Mouse (Mus musculus): ENCODE results near the gene Arhgap9.

The Arhgap9 gene

GRCm38 (mm10) chr10:127321621-127322020, at the start of gene Arhgap9:
Gene Arhgap9, plus strand, starts transcription at chr10:127321964.
- no peak for DNase-seq (ENCODE audit: low read depth, low spot score)

- DNase-seq (ENCODE audit: low read depth, low spot score): no peak
These were observed 49.4 kb upstream of the Arhgap9 start for GRCm38 (mm10) chr10:127272371-127272770.

DNA sequence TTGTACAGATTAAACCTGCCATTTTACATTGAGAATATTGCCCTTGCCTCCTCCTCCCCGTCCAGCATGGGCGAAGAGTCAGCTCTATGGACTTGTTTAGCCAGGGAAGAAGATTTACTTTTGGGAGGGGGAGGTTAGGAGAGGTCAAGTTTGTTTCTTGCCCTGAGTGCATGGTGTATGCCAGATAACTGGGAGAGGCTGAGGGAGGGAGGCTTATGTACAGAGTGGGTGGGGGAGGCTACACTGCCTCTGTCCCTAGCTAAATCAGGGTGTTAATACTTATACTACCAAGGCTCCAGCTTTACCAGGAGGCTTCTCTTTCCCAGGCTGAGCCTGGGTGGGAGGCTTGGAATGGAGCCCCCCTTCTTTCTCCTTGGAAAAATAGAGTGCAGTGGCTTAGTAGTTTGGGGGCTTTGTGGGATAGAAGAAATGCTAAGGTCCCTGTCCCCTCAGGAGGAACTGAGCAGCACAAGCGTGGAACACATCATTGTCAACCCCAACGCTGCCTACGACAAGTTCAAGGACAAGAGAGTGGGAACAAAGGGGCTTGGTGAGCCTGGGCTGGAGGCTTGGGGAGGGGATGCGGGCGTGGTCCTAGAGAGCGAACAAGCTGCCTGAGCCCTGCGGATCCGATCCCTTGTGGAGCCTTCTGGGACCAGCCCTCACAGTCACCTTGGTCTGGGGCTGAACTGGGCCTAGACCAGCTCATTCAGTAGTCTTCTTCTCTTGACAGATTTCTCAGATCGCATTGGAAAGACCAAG, 47.3 kb upstream of the Arhgap9 start:
- DNase-seq (ENCODE audit: low read depth, low spot score): no peak

DNA sequence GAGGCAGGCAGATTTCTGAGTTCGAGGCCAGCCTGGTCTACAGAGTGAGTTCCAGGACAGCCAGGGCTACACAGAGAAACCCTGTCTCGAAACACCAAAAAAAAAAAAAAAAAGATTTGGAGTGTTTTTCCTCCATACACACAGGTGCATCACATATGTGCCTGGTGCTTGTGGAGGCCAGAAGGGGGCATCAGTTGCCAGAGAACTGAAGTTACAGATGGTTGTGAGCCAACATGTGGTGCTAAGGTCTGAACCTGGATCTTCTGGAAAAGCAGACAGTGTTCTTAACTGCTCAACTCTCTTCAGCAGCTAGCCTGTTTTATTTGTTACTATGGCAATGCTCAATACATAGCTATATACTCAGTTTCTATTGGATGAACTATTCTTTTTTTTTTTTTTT, 42.0 kb upstream of the Arhgap9 start:
- no peak for DNase-seq (ENCODE audit: low read depth, low spot score)

DNA sequence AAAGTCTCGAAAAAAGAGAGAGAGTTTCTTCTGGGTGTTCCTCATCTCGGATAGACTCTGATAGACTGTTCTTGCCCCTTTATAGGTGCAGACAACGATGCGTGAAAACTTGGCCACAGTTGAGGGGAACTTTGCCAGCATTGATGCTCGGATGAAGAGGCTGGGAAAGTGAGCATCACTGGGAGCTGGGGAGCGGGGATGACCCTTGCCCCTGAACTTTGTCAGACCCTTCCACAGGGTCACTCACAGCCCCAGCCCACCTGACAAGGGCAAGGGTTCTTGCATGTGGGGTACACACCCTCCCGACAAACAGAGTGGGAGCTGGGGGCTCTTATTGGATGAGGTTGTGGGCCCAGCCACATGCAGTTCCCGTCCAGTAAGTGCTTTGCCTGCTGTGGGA, 40.4 kb upstream of the Arhgap9 start:
- no peak for DNase-seq (ENCODE audit: low read depth, low spot score)

- no peak for DNase-seq (ENCODE audit: low read depth, low spot score)
These were observed 39.0 kb upstream of the Arhgap9 start for GRCm38 (mm10) chr10:127282620-127283215.

DNA sequence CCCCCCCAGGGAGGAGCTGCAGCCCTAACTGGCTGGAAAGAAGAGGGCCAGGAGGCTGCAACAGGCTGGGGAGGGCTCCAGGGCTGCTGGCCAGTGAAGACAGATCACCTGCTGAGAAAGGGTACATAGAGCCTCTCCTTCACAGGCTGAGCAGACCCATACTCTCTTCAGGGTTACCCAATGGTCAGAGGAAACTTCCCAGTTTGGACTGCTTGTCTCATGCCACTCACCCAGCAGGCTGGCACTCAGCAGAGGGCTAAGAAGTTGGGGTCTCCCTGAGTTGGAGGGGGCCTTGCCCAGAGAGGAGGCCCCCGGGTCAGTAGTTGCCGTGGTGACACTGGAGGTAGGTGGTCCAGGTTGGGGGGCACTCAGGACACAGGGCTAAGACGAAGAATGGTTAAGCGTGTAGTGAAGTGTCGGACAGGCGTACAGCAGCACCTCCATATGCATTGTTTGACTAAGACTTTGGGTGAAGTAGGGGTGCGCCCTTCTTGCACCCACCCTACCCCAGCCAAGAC, 37.6 kb upstream of the Arhgap9 start:
- DNase-seq (ENCODE audit: low read depth, low spot score): no peak

DNA sequence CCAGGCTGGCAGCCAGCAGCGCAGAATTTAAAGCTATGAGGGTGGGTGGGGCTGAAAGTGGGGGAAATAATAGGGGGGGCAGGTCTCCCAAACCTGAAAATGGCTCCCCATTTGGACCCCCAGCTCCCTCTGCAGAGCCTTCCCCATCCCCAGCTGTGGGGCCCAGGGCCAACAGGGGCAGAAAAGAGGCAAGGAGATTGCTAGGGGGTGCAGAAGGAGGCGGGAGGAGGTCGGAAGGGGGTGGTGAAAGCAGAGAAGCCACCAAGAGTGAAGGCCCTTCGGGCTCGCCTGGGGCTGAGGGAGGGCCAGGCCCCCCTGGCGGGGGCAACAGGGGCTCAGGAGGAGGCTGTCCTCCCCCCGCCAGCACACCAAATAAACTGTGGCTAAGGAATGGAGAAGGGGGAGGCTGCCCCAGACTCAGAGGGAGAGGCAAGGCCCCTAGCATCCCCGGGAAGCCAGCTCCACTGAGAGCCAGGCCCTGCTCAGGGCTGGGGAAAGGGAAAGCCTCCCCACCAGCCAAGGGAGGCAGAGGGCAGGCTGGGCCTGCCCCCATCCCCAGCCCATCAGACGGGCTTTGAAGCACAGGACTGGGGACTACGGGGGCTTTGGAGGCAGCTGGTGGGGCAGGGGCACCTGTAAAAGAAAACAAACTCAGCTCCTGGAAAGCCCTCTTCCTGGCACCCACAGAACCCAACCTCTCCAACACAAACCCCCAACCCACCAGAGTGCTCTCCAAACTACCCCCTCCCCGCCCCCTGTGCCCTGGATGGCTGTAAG, 36.9 kb upstream of the Arhgap9 start:
- DNase-seq (ENCODE audit: low read depth, low spot score): no peak

DNA sequence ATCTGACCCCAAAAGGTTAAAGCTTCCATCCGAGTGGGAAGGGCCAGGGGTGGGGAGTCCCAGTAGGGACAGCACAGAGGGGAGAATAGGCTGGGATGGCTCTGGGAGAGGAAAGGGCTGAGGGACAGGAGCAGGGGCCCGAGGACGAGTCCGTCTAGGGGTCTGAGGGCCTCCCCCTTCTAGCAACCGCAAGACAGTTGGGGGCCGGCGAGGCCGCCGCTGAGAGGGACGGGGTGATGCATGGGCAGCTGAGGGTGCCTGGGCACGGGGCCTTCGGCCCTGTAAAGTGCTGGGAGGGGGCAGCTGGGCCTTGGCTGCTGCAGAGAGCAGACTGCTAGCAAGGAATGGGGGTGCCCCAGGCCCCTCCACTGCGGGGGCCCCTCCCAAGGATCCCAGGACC, 36.1 kb upstream of the Arhgap9 start:
- no peak for DNase-seq (ENCODE audit: low read depth, low spot score)

DNA sequence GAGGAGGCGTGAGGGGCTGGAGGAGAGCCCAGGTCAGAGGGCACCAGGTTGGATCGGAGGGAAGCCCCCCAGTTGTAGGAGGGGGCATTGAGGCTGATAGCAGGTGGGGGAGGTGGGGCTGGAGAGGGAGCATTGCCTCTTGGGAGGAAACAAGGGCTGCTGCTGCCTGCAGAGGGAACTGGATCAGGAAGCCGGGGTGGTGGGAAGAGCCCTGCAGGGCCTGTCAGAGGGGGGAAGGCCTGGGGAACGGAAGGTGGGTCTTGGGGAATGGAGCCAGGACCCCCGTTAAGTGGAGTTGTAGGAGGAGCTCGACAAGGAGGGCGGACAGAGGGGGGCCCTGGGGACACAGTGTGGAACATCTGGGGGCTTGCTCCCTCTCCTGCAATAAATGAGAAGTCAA, 35.6 kb upstream of the Arhgap9 start:
- no peak for DNase-seq (ENCODE audit: low read depth, low spot score)

GRCm38 (mm10) chr10:127286730-127287129, 35.0 kb upstream of the Arhgap9 start:
- DNase-seq (ENCODE audit: low read depth, low spot score): no peak

DNA sequence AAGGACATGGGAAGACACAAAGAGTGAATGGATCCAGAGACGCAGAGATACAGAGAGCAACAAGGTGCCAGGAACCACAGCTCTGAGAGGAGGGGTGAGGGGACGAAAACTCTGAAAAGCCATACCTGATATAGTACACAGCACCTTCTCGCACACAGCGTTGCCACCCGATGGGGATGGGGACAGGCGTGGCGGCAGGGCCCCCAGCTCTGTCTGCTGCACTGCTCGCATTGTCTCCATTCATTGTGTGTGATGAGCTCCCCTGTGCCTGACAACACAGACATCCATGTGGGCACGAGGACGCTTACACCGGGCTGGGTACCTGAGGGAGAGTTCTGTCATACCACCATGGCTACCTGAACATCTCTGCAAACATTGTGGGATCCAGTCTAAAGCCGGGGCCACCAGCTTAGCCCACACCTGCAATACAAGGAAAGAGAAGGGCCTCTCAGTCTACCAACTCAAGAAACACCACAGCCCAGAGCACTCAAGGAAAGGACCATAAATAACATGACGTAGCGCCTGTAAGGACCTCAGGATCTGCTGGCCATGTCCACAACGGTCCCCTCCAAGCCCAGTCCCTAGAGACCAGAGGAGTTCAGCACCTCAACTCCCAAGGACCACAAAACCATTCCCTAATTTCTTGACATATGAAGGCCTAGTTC, 34.4 kb upstream of the Arhgap9 start:
- DNase-seq (ENCODE audit: low read depth, low spot score): no peak

DNA sequence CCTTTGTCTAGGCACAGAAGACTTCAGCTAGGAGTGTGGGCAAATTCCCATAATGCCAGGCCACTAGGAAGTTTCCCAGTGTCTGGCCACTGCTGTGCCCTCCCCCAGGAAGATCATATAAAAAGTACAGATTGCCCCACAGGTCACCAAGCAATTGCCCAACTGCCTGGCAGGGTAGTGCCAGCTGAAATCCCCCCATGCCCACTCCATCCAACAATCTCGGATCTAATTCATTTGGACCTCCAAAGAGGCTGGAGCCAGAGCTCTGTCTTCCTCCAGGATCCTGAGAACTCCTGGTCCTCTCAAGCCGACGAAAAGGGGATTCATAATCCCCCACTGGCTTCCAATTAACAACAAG, 33.8 kb upstream of the Arhgap9 start:
- DNase-seq (ENCODE audit: low read depth, low spot score): no peak

DNA sequence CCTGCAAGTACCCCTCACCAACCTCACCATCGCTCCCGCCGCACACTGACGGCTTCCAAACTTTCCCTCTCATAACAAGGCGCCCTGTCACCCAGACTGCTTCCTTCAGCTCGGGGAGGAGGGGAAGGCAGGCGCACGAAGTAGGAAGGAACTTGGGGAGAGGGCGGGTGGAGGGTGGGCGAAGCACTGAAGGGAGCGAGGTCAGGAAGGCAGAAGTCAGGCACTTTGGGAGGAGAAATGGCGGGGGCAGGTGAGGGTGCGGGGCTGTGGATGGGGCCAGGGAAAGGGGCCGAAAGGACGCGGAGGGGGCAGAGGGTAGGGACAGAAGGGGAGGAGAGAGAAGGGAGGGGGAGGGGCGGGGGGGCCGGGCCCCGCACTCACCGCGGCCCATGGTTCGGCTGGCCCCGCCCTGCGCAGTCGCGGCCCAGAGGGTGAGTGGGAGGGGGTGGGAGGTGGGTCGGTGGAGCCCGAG, 33.4 kb upstream of the Arhgap9 start:
- peak; percentile 24 for DNase-seq (ENCODE audit: low read depth, low spot score)

DNA sequence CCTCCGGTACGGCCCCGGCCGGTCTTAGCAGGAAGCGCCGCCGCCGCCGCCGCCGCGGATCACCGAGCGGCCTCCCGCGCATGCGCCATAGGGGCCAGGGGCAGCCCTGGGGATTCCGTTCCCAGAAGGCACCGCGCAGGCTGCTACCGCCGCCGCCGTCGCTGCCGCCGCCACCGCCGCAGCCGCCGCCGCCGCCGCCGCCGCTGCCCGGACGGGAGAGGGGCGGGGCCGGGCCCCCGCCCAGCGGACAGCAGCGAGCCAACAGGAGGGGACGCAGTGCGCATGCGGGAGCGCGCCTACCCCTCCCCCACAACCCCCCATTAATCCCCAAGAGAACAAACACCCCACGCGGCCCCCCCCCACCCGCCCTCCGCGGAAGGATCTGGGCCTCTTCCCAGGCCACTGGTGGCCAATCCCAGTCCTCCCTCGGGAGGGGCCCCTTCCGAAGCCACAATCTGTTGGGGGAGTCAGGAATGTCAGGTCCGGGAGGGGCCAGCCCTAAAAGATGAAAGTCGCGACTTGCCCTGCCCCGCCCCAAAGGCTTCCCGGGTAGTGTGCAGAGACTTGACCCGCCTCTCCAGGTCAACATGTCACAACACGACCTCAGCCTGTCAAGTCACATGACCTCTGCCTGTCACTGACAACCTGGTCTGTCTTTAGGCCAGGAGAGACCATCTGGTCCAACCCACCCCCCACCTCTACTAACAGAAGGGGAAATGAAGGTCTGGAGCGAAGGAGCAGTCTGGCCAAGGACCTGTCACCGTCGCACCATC, 32.8 kb upstream of the Arhgap9 start, which contains the start of gene Mbd6:
Mbd6 (minus strand) TSS at position 219 of the 773 bp plus-strand sequence.
- DNase-seq (ENCODE audit: low read depth, low spot score): peak; percentile 64

GRCm38 (mm10) chr10:127289573-127290191, 32.1 kb upstream of the Arhgap9 start:
- DNase-seq (ENCODE audit: low read depth, low spot score): no peak

DNA sequence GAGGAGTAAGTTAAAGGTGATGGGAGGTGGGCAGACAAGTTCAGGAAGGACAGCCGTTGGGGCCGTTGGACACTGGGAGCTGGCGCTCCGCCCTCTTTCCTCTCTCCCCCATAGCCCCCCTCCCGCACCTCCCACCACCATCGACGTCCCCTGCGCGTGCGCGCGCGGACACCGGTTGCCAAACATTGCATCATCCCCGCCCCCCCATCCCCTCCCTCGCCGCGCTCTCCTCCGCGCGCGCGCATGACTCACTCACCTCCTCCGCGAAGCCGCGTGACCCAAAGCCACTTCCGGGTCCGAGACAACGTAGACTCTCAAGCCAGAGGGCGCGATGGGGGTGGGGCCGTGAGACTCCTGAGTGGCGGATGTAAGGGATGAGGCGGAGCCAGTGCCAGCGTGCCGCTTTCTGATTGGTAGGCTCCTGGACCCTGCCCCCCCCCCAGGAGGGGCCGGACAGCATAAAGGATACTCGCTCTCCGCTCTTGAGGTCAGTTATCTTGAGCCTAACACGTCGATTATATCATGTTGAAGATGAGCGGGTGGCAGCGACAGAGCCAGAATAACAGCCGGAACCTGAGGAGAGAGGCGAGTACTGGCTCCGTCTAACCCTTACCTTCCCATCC, 31.3 kb upstream of the Arhgap9 start:
- DNase-seq (ENCODE audit: low read depth, low spot score): peak; percentile 98

DNA sequence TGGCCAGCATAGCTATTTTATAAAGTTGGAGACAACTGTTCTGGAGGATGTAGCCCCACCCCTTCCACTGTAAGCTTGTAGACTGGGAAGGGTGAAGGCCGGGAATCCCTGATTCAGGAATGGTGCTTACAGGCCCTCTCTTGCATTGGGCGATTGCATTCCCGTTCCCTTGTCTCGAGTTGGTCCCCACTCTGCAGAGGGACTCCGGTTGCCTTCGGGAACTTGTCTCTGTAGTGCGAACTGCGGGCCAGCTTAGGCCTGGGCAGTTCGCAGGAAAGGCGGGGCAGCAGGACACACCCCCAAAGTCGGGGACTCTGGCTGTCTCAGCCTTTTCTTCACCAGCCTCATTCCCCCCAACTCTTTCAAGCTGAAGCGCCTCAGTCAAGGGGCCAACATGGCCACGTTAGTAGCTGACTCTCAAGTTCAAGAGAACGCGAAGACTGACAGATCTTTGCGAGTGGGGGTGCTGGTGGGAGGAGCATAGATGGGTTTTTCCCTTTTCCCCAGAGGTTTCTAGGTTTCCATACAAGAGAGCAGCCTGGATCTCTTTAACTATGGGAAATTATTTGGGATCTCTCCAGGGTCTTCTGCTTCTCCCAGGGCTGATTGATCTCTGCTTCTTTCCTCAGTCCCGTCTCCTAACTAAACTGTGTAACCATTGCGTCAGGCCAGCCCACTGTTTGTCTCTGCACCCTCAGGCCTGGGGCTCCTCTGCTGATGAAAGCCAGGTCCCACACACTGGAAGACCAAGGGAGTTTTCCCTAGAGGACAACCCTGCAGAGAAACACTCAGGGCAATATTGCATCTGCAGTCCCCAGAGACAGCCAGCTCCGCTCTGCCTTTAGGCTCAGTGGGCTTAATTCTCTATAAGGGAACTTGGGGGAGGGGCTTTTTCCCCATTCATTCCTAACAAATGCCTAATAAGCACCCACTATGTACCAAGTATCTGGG, 30.6 kb upstream of the Arhgap9 start:
- no peak for DNase-seq (ENCODE audit: low read depth, low spot score)
